Mouse (Mus musculus) gastrocnemius, postnatal 4 days (tissue): ENCODE results near the gene Tmem108. TPM values are rescaled to one million over a fixed set of nuclear protein-coding genes. Genes with fewer than 3 reads are reported as not detected.

Experiments
- DNase-seq, 2 experiments: peaks; one replicate each; pipeline ENCODE4 v3.0.0; 2021 to 2022; ENCODE audit warnings: low spot score in 2 of 2, mixed read lengths in 2 of 2
- total RNA-seq, 2 experiments: library from RNA; stranded (reverse); gene quantifications; 2 replicates each; pipeline ENCODE4 v1.2.3; 2021

The Tmem108 gene
- total RNA-seq, 2 experiments from 2014 or later, result 0.71 to 0.96 TPM

DNA sequence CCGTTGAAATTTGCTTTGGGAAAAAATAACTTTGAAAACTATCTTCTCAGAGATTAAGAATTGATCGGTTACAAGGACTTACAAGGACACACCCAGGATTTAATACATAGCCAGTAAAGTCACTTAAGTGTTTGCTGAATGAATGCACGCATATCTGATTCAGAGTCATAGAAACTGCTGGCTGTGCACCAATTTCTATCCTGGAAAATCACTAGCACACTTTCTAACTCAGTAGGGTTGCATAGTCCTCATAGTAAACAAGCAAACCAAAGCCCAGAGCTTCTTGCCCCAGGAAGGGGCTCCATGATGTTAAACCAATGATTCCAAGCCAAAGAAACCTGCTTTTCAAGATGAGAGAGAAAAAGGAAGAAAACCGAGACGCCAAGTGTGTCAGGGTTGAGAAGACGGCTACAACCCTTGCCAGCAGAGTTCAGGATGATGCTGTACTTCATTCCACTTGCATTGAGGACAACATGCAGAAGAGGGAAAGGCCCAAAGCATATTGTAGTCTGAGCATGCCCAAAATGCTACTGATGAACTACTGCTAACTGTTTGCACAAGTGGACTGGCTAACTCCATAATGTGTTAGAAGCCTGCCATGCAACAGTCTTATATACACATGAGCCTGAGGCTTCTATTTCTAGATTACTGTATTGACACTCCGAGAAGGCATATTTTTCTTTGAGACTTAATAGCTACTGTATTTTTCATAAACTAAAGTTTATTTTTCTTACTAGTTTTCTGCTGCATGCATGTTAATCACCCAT is 167.0 kb downstream of the Tmem108 start:
- DNase-seq, result no peak

DNA sequence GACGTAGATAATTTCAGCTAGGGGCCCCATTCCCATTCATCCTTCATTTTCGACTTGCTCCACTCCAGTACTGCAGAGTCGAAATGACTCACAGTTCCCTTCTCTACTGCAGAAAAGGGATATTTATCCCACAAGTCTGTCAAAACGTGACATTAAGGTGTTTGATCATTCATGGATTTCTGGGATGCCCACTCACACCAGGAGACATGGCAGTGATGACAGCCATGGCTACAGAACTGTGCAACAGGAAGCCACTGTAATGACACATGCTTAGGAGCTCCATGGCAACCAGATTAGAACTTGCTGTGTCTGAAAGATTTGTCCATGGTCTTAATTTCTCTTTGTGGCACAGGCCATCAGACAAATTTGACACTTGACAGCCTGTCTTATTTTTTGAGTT is 168.6 kb downstream of the Tmem108 start:
- no peak for DNase-seq

DNA sequence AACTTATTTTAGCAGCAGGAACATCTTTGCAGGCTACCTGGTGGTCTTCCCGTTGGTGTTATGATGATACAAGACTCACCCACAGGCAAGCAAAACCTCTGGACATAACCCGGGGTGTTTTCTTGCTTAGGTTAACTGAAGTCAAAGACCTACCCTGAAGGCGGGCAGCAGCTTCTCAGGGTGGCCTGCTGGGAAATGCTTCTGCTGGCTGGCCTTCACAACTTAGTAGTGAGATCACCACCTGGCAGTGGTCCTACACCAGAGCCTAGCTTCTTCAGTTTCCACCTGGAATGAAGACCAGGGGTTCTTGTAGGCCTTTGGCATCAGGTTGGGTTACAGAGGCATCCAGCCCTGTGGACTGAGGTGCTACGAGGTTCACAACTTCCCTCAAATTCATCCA is 169.7 kb downstream of the Tmem108 start:
- DNase-seq, result no peak

DNA sequence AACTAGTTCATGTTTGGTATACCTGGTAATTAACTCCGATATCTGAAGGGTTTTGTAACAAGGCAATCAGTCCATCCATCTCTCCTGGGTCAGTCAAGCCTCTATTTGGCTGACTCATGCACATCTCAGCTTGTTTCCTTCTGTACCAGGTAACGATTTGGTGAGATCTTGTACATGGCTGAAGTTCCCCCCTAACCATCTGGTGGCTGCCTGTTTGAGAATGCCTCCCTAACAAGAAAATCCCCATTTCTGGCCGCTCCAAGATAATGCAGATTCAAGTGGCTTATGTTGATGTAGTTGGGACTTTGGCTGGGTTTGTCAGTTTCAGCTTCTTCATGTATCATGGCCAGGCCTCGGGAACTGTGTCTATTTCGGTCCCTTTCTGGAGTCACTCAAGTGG is 170.8 kb downstream of the Tmem108 start:
- no peak for DNase-seq

DNA sequence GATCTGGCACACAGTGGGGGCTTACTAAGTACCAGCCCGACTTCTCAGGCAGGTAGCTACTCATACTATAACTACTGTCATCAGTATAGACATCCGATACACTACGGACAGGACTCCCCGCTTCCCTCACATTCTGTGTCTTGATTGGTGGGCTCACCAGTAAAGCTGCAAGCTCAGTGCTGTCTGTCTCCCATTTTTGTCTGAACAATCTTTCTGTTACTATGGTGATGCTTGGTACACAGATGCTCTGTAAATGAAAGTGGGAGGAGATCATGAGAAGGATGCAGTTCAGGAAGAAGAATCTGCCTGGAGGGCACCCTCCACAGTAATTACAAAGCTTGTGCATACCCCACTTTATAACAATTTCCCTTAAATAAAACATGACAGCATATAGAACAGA is 176.8 kb downstream of the Tmem108 start:
- DNase-seq, result no peak

DNA sequence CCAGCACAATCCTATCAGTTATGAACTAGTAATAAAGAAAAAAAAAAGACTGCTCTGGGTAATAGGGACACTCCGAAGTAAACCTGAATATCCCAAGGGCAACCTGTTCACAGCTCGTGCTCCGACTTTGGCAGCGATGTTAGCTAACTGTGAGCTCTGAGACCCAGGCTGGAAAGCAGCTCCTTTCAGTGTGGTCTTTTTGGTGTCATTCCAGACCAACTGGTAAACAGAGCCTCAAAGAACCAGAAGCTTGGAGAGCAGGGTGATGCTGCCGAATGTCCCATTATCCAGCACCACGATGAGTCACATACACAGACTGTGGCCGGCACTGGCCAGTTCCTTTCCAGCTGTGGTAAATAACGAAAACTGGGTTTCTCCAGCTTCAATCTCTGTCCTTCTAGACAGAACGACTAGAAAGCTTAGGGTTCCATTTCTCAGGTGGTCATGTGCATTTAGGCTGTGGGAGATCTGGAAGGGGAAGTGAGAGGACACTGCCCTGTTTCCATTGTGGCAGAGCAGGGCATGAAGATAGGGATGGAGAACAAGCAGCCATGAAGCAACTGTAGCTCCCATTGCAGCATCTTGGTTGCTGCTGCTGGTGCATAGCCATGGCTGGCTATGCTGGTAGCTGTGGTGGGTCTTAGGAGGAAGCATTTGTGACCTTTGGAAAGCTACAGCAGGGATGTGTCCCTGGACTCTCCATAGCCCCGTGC is 179.2 kb downstream of the Tmem108 start:
- DNase-seq, result no peak

DNA sequence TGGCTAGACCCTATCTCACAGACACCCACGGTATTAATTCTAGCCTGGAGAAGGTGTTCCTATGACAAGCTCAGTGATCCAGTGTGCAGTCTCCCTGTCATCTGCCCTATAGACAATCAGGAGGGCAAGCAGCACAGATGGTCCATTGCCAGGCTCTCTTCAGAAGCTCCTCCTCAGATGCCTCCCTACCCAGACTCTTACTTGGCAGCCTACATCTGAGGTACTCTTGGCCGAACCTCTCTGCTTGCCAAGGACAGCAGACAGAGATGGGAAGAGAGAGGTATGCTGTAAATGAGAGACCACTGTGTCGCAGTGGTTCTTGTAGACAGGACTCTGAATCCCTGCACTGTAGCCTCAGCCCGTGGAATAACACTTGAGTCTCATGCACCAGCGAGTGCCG is 181.0 kb downstream of the Tmem108 start:
- DNase-seq, result no peak

DNA sequence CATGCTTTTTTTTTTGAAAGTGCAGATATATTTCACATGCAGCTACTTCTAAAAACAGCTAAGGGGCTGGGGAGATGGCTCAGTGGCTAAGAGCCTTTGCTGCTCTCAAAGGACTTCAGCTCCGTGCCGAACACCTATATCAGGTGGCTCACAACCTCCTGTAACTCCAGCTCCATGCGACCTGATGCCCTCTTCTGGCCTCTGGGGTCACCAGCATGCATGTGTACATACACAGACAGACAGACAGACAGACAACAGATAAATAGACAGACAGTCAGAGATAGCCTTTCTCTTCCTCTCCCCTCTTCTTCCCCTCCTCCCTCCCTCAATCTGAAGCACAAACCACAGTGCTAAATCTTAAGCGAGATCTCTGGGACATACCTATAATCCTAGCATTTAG is 181.5 kb downstream of the Tmem108 start:
- no peak for DNase-seq

DNA sequence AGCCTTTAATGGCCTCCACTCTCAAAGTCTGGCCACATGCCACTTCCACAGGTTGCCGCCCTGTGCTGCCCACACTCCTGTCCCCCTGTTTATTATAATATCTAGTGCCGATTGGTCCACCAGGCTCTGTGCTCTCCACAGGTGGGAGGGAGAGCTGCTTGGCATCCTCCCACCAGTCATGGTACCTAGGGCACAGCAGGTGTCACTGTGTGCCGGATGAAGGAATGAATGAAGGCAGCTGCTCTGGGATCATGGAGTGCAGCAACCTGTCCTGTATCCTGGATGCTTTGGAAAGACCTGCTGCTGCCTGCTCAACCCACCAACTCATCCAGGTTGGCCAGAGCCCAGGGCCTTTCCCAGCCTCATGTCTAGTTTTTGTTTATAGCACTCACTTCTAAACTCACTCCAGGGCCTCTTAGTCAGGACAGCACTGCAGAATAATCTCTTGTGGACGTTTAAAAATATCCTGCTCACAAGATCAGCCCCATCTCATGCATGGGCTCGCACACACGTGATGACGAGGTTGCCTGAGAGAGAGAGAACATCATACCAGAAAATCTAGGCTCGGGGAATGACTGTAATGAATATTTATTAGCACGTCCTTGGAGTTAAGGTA is 182.1 kb downstream of the Tmem108 start:
- DNase-seq, result no peak

DNA sequence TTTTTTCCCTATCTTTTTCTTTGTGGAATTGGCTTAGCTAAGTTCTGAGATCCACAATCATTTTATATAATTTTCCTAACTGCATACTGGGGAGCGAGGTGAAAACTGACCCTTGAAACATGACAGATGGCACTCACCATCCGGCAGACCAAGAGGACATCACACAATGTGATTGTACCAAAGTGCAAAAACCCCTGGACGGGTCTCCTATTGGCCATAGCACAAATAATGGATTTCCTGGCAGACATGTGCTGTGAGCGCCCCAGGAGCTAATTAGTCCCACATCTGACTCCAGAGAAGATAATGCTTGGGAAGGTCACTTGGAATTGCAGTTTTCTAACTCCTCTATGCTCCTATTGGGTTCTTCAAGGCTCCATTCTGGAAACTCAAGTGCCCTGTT is 183.9 kb downstream of the Tmem108 start:
- no peak for DNase-seq

DNA sequence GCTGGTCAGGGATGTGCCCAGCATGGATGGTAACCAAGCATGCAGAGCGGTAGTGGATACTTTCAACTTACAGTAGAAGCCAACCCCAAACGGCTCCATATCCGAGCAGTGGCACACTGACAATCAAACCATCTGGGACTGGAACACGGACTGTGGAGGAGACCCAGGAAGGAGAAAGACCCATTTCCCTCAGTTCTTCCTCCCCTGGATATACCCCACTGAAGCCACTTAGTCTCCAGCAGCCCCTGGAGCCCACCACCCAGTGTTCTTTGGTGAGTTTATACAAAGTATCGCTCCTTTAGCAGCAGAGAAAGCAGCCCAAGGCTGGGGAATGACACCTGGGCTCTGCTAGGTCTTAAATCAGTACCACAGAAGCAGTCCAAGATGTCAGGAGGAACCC is 184.5 kb downstream of the Tmem108 start:
- DNase-seq, result no peak

DNA sequence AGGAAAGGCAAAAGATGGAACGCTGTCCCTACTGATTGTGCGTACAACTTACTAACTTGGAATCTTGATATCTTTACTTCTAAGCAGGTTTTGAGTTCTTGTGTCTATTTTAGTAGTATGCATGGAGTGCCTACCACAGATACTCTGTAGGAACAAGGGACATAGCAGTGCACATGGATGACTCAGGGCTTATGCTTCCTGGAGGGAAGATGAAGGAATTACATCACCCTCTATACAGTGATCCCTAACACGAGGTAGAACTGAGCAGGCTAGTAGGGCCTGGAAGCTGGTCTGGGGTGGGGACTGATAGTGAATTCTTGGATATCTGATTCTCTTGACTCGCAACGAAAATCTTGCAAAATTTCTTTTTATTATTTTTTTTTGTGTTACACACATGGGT is 185.7 kb downstream of the Tmem108 start:
- DNase-seq, result no peak

DNA sequence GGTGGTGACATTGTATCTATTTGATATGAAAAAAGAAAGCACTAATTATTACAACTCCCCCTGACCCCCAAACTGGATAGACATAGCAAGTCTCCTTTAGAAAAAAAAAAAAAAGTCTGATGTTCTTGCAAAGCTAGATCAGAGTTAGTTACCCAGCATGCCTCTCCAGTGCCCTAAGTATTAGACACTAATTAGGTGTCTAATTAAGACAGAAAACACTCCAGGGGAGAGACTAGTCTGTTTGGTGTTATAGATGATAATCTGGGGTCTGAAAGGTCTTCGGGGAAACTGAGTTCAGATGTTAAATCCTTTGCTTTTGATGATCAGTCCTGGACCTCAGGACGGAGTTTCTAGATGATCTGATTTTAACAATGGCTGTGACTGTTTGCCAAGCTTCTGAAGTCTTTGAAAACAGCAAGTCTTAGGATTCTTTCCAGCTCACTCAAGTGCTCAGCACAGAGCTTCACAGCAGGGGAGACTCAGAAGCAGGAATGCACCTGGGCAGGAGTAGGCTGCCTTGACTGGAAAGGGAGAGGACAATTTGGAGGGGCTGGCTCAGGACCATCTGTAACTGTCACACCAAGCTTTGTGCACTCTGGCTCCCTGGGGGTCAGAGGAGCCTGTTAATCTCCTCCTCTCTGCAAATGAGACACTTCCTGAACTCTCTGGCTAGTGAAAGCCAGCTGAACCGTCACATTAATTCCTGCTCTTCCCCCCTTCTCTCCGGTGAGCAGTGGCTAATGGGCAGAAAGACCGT is 187.5 kb downstream of the Tmem108 start:
- no peak for DNase-seq

DNA sequence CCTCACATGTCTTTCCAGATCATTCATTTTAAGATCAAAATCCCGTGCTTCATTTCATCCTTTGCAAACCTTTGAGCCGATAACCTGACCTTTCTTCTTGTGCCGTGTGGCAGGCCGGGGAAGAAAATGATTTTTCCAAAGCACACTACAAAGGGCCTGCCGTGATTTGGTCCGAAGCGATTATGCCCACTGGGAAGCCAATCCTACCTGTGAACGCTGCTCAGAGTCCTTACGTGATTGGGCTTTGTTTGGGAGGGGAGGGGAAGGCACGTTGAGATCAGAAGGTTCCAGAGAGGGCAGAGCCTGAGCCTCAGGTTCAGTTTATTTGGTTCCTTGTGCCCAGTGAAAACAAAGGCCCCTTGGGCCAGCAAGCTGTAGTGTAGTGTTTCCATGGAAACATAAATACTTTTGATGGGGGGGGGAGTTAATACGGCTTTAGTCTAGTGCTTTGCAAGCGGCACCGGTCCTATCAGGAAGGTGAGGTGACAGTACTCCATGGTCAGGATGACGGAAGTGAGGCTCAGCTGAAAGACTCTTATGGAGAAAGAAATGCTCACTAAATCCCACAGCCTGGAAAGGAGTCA is 191.4 kb downstream of the Tmem108 start:
- no peak for DNase-seq

DNA sequence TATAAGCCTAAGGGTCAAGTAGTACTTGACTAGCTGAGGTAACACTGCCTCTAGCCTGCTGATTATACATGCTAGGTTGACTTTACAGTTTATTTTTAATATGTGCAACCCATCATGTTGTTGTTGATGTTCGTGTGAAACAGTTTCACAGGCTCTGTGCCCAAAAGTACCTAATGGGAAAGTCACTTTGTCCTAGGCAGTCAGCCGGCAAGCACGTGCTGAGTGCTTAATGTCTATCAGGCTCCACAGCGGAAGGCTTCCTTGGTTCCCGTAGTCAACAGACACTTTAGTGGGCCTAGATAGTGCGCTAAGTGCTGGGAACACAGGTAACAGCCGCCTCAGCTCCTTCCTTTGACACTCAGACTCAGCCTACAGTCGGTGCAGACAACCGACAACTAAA is 192.7 kb downstream of the Tmem108 start:
- DNase-seq, result no peak

DNA sequence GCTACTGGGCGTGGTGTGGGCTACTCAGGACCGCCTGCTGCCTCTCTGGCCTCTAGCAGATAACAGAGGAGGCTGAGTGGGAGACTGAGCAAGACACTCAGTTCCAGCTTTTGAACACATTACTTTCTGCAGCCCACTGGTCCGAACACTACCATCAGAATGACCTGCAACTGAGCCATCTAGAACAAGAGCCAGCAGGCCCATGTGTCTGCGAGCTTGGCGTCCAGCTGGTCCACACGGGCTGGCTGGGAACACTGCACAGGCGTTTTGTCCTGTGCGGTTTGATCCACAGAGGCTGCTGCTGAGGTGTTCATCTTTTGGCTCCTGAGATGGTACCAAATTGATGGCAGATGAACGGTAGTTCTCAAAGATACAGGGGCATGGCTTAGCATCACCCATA is 196.5 kb downstream of the Tmem108 start:
- no peak for DNase-seq

DNA sequence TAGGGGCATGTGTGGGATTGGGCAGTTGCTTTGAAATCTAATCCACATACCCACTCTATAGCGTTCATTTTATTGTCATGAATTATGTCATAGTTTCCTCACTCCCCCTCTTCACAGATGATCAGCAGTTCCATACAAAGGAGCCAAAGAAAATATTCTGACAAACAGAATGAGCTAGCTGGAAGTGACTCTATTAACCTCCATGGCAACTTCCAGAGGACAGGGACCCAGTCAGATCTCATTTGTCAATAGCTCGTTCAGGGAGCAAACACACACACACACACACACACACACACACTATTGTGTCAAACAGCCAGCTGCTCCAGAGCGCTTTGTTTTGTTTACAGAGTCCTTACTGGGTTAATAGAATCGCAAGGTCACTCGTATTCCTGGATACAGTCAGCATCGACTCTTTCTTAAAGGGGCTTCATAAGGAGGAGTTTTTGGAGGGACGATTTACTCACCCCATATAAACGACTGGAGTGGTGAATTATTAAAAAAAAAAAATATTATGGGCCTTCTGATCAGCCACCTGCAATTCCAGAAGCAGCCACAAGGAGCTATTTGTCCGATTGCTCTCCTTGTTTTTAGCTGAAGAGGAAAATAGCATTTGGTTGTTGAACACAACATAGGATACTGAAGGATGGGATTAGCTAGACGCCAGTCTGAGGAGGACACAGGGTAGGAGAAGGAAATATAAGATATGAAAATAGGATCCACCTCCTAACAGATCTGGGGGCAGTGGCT is 197.6 kb downstream of the Tmem108 start:
- peak in 1 of 2 experiments; percentile 42 for DNase-seq

DNA sequence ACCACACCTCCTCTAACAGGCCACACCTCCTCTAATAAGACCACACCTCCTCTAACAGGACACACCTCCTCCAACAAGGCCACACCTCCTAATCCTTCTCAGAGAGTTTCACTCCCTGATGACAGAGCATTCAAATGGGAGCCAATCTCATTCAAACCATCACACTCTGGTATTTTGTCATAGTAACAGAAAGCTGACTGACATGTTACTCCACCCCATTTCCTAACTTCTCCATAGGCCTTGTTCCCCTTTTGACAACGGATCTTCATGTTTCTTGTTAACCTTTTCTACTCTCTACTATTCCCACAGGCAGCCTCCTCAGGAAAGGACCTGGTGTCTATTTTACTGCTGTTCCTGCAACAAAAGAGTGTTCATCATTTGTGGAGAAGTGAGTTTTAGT is 199.6 kb downstream of the Tmem108 start:
- DNase-seq, result no peak

DNA sequence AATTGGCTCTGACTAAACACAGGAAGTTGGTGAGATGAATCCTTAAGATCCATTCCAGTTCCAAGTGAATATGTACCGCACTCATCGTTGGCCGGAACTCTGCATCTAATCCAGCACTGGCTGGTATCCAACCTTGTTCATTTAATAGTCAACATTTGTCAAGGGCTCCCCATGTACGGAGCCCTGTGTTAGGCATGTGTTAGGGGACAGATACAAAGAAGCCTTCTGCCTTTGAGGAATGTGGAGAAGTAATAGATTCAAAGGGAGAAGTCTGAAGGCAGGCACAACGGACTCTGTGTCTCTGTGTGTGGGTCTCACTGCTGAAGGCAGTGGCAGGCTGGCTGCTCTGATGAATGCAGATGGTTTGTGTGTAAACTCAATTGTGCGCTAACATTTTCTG is 202.9 kb downstream of the Tmem108 start:
- no peak for DNase-seq

DNA sequence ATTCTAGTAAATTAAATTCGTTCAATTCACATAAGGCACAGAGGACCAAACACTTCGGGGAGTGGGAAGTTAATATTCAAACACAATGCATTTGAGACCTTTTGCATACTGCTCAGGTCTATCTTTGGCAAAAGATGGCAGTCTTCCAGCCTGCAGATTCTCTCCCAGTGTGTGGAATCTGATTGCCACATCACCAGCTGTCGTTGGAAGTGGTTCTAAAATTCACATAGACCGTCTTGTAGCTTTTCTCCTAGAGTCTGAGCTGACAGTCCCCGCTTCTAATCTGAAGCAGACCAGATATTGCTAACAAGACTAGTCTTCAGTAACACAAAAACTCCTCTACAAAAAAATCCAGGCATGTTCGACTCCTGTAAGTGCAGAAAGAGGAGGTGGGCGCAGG is 203.4 kb downstream of the Tmem108 start:
- DNase-seq, result peak in 1 of 2 experiments; percentile 23

DNA sequence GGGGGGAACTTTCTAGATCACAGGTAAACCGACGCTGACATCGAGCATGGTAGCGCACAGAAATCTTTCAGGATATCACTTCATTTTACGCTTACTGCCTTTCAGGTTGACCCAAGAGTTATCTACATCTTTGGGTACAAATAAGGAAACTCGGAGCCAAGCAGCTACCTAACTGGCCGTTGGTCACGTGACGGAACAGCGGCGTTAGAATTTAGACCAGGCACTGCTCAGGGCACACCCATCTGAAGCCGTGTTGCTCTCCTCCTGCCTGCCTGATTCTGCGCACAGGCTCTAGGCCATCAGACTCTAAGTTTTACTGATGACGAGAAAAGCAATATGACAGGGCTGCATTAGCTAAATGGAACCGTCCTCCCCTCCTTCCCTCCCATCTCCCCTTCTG is 204.6 kb downstream of the Tmem108 start:
- DNase-seq, result no peak
